Comparison of ENCODE assay signal across 14 mouse cellular contexts in the genomic region with DNA sequence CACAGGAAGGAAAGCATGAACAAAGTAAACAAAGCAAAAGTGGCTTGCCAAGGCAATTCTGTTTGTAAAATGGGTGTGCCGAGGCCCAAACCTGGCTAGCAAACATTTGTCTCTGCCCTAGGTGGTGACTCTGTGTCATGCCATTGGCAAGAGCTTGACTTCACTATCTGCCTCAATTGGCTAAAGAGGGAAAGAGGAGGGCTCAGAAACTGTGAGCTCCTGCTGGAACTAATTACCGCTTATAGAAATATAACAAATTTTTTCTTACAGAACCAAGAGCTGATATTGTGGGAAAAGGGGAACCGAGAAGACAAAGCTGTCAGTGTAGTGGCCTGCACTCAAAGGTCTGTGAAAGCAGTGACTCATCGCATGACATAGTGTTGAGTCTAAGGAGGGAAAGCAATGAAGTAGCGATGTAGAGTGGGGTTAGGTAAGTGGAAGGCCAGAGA. TPM values are rescaled to one million over a fixed set of nuclear protein-coding genes. Genes with fewer than 3 reads are reported as not detected.
A peak's percentile ranks its signal among the peaks of the same experiment; 100 is the strongest.
DNase-seq lines count a peak whose midpoint lies in the region; ATAC-seq lines count a peak whose summit lies in the region.
"Had no signal": no experiment of that assay in that cellular context is flagged by ENCODE, and none has a peak within 500 bp of the region (broad histone marks: within the 10 kb centered on the region; RNA-seq: fewer than 3 reads in every experiment).

No protein-coding gene starts in this region.

- DNase-seq in adrenal gland, adult 2 months = peak; percentile 47
- no peak for DNase-seq in adrenal gland, postnatal 14 days
- DNase-seq in 416B (ENCODE audit: low read depth) = peak; percentile 73
- peak; percentile 45 for DNase-seq in lung, postnatal 36 days
- DNase-seq in ovary, adult 18-20 months (ENCODE audit: low spot score) = no peak
- DNase-seq in frontal cortex, adult 2 months (ENCODE audit: extremely low spot score in 1 of 2, low spot score in 1 of 2) = no peak
- DNase-seq in spleen, postnatal 10 days (ENCODE audit: low spot score in 2 of 2) = no peak
- DNase-seq: cerebellum, adult 9-11 months; gastrocnemius, postnatal 10 days; layer of hippocampus, adult 9-11 months had no signal

- peak; percentile 76 for ATAC-seq in granulocyte monocyte progenitor cell, adult 5-6 weeks (replicated peaks; ENCODE audit: poor library complexity, severe bottlenecking)

RNA-seq across cellular contexts. Expression of a gene that starts 6.5 kb away (rescaled TPM):
- not detected for total RNA-seq in adrenal gland, adult 2 months (2021)
- polyA plus RNA-seq in adrenal gland, adult 2 months (2012; rRNA removed) = not detected in 2 replicates
- total RNA-seq in adrenal gland, postnatal 14 days (2021) = 0.68 and 7.3 TPM in 2 replicates
- total RNA-seq in granulocyte monocyte progenitor cell, adult 5-6 weeks (2014; fragmentation: Nextera tagmentation) = not detected in 2 replicates
- not detected in 2 replicates for total RNA-seq in granulocyte monocyte progenitor cell, adult 5-6 weeks (2017)
- polyA plus RNA-seq in frontal cortex, adult 2 months (2012; rRNA removed) = not detected in 2 replicates
- total RNA-seq: gastrocnemius, postnatal 10 days; heart, postnatal 10 days had no signal
- polyA plus RNA-seq: limb, embryonic 11.5 days had no signal

RNA-seq across cellular contexts. Expression of a gene that starts 30.8 kb away (rescaled TPM):
- not detected for total RNA-seq in adrenal gland, adult 2 months (2021)
- polyA plus RNA-seq in adrenal gland, adult 2 months (2012; rRNA removed) = not detected in 2 replicates
- not detected in 2 replicates for total RNA-seq in adrenal gland, postnatal 14 days (2021)
- total RNA-seq in granulocyte monocyte progenitor cell, adult 5-6 weeks (2014; fragmentation: Nextera tagmentation) = not detected in 2 replicates
- total RNA-seq in granulocyte monocyte progenitor cell, adult 5-6 weeks (2017) = not detected in 2 replicates
- not detected in 2 replicates for polyA plus RNA-seq in frontal cortex, adult 2 months (2012; rRNA removed)
- total RNA-seq: gastrocnemius, postnatal 10 days; heart, postnatal 10 days had no signal
- polyA plus RNA-seq: kidney, embryonic 15.5 days; limb, embryonic 11.5 days had no signal

RNA-seq across cellular contexts. Expression of a gene that starts 35.6 kb away (rescaled TPM):
- 10 to 100 TPM; 46.0 to 59.0 TPM for total RNA-seq in adrenal gland, adult 2 months (2021)
- polyA plus RNA-seq in adrenal gland, adult 2 months (2012; rRNA removed) = 17.1 and 18.3 TPM in 2 replicates
- 52.0 and 54.5 TPM in 2 replicates for total RNA-seq in adrenal gland, postnatal 14 days (2021)
- 87.5 and 95.1 TPM in 2 replicates for total RNA-seq in granulocyte monocyte progenitor cell, adult 5-6 weeks (2014; fragmentation: Nextera tagmentation)
- 34.8 and 40.8 TPM in 2 replicates for total RNA-seq in granulocyte monocyte progenitor cell, adult 5-6 weeks (2017)
- polyA plus RNA-seq in frontal cortex, adult 2 months (2012; rRNA removed) = 63.1 and 73.6 TPM in 2 replicates

Comparison
In these comparisons a context has a peak if more than half of its experiments do, and no peak if none do; other contexts are left out.
1. DNase-seq: peak in adrenal gland, adult 2 months (single experiment), 416B (single experiment) and lung, postnatal 36 days (single experiment); none in adrenal gland, postnatal 14 days (single experiment), ovary, adult 18-20 months (single experiment), frontal cortex, adult 2 months (0 of 2) and spleen, postnatal 10 days (0 of 2).